Mouse (Mus musculus) layer of hippocampus, adult 18-20 months (tissue): ENCODE results near the gene Ccdc110. TPM values are rescaled to one million over a fixed set of nuclear protein-coding genes. Genes with fewer than 3 reads are reported as not detected.

Experiments used
- DNase-seq, 2 experiments: peaks; one replicate each; pipeline ENCODE4 v3.0.0; 2022; ENCODE audit warnings: low spot score in 2 of 2
- total RNA-seq, 2 experiments: library from RNA; stranded (reverse); gene quantifications; 2 replicates each; pipeline ENCODE4 v1.2.3; 2021

The Ccdc110 gene
- total RNA-seq, 2 experiments from 2014 or later = 0.51 to 0.69 TPM

DNA sequence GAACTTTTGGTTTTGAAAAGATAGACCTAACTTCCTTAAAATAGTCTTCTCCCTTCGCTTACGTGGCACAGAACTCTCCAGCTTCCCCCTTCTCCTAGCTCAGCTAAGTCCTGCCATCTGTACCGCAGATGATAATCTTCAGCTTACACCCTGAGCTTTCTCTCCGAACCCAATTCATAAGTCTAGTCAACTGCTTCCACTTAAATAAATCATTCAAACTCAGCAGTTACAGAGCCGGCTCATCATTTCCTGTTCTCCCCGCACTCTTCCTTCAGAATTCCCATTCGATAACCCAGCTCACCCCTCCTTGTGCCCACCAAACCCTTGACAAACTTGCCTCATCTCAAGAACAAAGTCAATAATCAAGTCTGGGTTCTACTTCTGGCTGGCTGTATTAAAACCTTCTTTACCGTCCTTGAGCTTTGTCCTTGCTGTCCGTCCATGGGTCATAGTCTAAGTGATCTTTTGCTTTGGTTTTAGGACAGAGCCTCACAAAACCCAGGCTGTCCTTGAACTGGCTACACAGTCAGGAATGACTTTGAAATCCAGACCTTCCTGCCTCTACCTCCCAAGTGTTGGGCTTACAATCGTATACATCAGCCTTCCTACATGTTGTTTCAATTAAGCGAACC is 41.5 kb downstream of the Ccdc110 start:
- DNase-seq = no peak

- DNase-seq = no peak
Measured at GRCm38 (mm10) chr8:45986665-45987064, 52.2 kb downstream of the Ccdc110 start.

DNA sequence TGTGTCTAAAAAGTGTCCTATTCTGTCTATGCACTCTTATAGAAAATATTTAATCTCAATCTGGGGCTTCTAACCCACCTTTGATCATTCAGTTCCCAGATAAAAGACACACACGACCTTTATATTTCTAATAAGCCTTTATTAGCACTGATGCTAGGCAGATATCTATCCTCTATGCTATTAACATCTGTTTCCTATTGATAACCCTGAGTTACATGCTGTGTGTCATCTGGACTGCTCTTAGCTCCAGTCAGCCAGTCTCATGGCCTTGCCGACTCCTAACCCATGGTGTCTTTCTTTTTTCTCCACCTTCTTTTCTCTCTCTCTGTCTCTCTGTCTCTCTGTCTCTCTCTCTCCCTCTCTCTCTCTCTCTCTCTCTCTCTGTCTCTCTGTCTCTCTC is 53.8 kb downstream of the Ccdc110 start:
- DNase-seq = no peak

GRCm38 (mm10) chr8:45990631-45991310 is 56.4 kb downstream of the Ccdc110 start:
- no peak for DNase-seq

Other genes with a start within 250 kb of the Ccdc110 start
- gene Pdlim3, start 49.2 kb upstream of the Ccdc110 start, total RNA-seq = under 1 TPM; 0.76 to 0.99 TPM
- gene 1700029J07Rik, start 40.6 kb downstream of the Ccdc110 start, total RNA-seq = 1 to 10 TPM; 2.3 to 2.4 TPM
- 10 to 100 TPM; 47.5 to 50.8 TPM for gene Ufsp2, start 40.9 kb downstream of the Ccdc110 start, total RNA-seq
- under 1 TPM; 0.20 TPM for gene Lrp2bp, start 64.7 kb downstream of the Ccdc110 start, total RNA-seq
- 1 to 10 TPM; 6.0 to 8.6 TPM for gene Ankrd37, start 71.1 kb downstream of the Ccdc110 start, total RNA-seq
- gene Cfap97, start 217.2 kb downstream of the Ccdc110 start, total RNA-seq = 10 to 100 TPM; 24.8 to 25.9 TPM
- gene Snx25, start 217.5 kb downstream of the Ccdc110 start, total RNA-seq = 10 to 100 TPM; 47.2 to 50.9 TPM